Mouse (Mus musculus) gastrocnemius, postnatal 25 days (tissue): ENCODE data around the gene Slc38a9. TPM values are rescaled to one million over a fixed set of nuclear protein-coding genes. Genes with fewer than 3 reads are reported as not detected.

Experiments used
- DNase-seq: peaks from one replicate; pipeline ENCODE4 v3.0.0; 2022
- total RNA-seq, 2 experiments: library from RNA; stranded (reverse); gene quantifications; 1 replicate in 1 of 2; 2 replicates in 1 of 2; pipeline ENCODE4 v1.2.3; 2021

The Slc38a9 gene
- total RNA-seq, 2 experiments from 2014 or later = 4.8 to 6.6 TPM

DNA sequence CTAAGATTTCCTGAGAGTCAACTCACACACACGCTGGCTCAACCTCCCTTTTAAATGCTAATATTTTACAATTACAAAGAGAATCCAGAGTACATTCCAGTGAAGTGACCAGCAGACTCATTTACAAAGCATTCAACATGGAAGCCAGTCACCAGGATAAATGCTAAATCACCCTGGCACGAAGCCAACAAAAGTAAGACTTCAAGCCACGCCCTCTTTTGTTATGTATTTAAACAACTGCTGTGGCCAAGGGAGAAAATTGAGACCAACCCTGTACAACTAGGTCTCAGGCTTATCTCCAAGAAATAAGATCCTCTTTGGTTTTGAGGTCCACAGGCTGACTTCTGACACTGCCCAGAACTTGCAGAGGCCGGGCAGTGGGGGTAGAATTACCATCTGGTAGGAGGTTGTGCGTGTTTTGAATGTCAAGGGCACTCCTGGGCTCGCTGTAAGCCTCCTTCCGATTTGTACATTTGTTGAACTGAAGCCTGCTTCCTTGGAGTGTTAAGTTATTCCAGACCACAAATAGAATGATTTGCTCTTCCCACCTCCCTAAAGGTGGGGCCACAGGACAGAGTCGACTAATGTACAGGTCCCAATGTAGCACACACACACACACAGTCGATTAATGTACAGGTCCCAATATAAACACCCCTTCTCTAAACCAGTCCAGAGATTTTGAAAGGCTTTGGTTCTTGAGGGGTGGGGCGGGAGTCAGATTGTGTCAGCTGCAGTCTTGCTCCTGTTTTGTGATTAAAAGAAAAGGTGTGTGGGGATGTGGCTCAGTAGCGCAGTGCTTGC, 110.2 kb downstream of the Slc38a9 start:
- DNase-seq = peak; percentile 68

DNA sequence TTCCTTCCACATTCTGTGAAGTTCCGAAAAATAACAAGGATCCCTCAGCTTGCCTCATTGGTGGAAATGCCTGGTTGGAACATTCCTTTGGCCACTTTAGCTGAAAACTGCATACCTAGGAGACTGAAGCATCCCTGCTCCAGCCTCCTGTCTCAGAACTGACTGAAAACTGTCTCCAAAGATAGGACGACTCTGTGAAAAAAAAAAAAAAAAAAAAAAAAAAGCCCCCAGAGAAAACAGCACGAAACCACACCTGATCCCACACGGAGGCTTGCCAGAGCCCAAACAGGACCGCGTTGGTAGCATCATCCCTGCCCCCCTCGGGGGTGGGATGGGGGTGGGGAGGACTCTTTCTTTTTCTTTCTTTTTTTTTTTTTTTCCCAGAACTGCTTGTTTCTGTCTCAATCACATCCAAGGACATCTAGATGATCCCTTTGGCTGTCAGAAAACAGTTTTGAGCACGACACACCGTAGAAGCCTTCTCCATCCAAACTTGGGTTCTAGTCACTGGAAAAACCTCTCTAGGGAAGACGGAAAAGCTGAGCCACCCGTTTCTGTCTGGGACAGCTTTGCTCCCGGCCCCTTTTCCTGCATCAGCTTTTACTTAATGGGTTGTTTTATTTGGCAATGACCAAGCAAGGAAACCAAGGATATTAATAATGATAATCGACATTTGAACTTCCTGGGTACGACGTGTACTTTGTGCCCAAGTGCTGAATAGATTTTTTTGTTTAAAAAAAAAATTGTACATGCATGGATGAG, 111.1 kb downstream of the Slc38a9 start:
- DNase-seq = peak; percentile 44

DNA sequence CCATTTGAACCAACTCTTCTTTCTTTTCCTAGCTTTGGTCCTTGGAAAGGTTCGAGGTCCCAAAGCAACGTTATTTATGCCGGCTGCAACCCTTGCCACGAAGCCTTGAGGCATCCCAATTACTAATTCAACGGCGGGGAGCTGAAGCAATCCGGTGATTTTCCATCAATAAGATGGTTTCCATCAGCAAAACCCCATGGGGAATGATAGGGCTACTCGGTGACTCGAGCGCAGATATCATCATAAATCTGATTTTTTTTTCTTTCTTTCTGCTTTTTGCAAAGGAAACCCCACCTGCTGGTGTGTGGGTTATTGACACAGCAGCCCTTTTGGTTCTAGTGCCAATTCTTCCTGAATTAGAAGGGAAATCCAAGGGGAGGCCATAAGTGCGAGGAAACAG, 111.7 kb downstream of the Slc38a9 start:
- no peak for DNase-seq

- no peak for DNase-seq
Measured at GRCm38 (mm10) chr13:112772861-112773260, 112.3 kb downstream of the Slc38a9 start.

- no peak for DNase-seq
Measured at GRCm38 (mm10) chr13:112773991-112774675, 113.6 kb downstream of the Slc38a9 start.

- no peak for DNase-seq
Measured at GRCm38 (mm10) chr13:112775856-112776255, 115.3 kb downstream of the Slc38a9 start.

GRCm38 (mm10) chr13:112778407-112778806, 117.9 kb downstream of the Slc38a9 start:
- no peak for DNase-seq

- DNase-seq = no peak
Measured at GRCm38 (mm10) chr13:112785305-112785704, 124.8 kb downstream of the Slc38a9 start.

DNA sequence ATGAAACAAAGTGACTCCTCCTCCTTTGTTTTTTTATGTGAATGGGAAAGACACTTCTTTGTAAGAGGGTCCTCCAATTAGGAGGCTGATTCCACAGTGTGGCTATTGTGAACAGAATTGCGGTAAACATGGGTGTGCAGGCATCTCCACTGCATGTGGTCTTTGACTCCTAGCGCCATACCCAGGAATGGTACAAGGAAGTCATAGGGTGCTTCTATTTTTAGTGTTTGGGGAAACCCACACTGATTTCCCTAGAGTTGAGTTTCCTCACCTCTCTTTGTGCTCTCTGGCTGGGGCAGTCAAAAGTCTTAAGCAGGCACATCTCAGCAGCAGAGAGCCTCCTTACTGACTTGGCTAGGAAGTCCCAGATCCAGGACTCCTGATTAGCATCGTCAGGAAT, 125.6 kb downstream of the Slc38a9 start:
- no peak for DNase-seq

GRCm38 (mm10) chr13:112786942-112787533, 126.5 kb downstream of the Slc38a9 start:
- DNase-seq = no peak

Other genes with a start within 250 kb of the Slc38a9 start
- 100 to 1,000 TPM; 131 to 142 TPM for gene Il6st, start 196.7 kb upstream of the Slc38a9 start, total RNA-seq
- gene Il31ra, start 66.4 kb upstream of the Slc38a9 start, total RNA-seq = not detected
- not detected for gene Ddx4, start 8.3 kb upstream of the Slc38a9 start, total RNA-seq
- gene Plpp1, start 140.0 kb downstream of the Slc38a9 start, total RNA-seq = 10 to 100 TPM; 35.9 to 43.0 TPM